In the genomic region with DNA sequence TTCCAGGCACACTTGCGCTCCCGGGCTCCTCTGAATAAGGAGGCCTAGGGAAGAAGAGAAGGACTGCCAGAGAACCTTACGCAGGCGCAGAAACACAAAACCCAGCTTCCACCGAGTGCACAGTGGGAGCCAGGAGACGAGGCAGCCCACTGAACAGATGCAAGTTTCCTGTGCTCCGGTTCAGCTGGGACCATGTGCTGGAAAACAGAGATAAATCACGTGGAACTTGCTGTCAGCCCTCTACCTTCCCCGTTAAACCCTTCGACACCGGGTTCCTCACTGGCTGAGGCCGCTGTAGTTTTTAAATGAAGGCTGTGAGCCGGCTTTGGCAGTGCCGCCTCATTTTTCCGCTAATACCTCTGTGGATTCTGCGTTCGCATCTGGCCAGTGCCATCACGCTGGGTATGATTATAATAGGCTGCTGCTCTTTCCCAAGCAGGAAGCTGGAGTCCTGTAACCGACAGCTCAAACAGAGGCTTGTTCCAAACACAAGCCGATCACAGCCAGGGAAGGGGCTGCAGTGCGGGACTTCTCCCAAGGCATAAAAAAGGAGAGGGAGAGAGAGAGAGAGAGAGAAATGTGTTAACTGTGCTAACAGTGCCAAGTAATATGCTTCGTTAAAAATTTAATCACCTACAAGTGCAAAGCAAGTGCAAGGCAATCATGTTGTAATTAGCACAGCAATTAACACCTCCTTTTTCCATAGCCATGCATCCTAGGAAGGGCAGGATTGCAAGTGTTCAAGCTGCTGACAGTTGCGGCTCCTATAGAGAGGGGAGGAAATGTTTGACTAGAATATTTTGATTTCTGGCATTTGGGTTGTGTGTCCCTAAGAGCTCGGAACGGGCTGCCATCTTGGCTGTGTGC, we compare ENCODE assay signal across 8 mouse cellular contexts.
DNase-seq lines count a peak whose midpoint lies in the region; ATAC-seq and TF ChIP-seq lines count a peak whose summit lies in the region.

No protein-coding gene starts in this region.

- TF ChIP-seq EP300 in heart, postnatal 0 days (IDR thresholded peaks at IDR 0.05; ENCODE audit: low read depth) = no peak

- H3K9me3 ChIP-seq in heart, postnatal 0 days (replicated peaks; ENCODE audit: control insufficient read depth, low read length) = no peaks in the 10 kb centered on the region
- no peaks in the 10 kb centered on the region for H3K9me3 ChIP-seq in midbrain, embryonic 16.5 days (replicated peaks; ENCODE audit: control insufficient read depth, low read length, poor library complexity, severe bottlenecking)

- intact Hi-C loops in gastrocnemius, postnatal 14 days (cut with DNase I; ENCODE audit: low total_unique reads) = no loop called here

- H3K4me3 ChIP-seq in heart, postnatal 0 days (ENCODE audit: low read depth, low read length) = peak overlapping the region; percentile 21
- H3K4me3 ChIP-seq in midbrain, embryonic 16.5 days (ENCODE audit: low read depth, low read length) = peak overlapping the region; percentile 33

- 46% methylated on average over 25 of the region's 25 CpGs for WGBS in heart, postnatal 0 days
- 21% methylated on average over 25 of the region's 25 CpGs for WGBS in midbrain, embryonic 16.5 days

- H3K27me3 ChIP-seq in heart, postnatal 0 days (ENCODE audit: control insufficient read depth, insufficient read depth, low read length) = no peaks in the 10 kb centered on the region
- no peaks in the 10 kb centered on the region for H3K27me3 ChIP-seq in midbrain, embryonic 16.5 days (ENCODE audit: control insufficient read depth, insufficient read depth, low read depth, low read length)

- DNase-seq in gastrocnemius, postnatal 14 days = peak; percentile 4
- no peak for DNase-seq in gastrocnemius, postnatal 25 days
- DNase-seq in embryo, embryonic 11 days = peak; percentile 65
- DNase-seq in heart, postnatal 0 days (ENCODE audit: low spot score) = no peak
- peak; percentile 59 to 62 for DNase-seq in layer of hippocampus, postnatal 10 days (ENCODE audit: low spot score in 2 of 2)
- DNase-seq in thymus, postnatal 4 days = no peak

- no peak overlapping the region for H3K9ac ChIP-seq in heart, postnatal 0 days (replicated peaks; ENCODE audit: low read depth, low read length)
- peak overlapping the region; percentile 47 for H3K9ac ChIP-seq in midbrain, embryonic 16.5 days (ENCODE audit: low read depth, low read length)

- no peaks in the 10 kb centered on the region for H3K36me3 ChIP-seq in heart, postnatal 0 days (replicated peaks; ENCODE audit: control insufficient read depth, insufficient read depth, low read length)
- no peaks in the 10 kb centered on the region for H3K36me3 ChIP-seq in midbrain, embryonic 16.5 days (ENCODE audit: control insufficient read depth, insufficient read depth, low read length)

- H3K27ac ChIP-seq in heart, postnatal 0 days (ENCODE audit: low read depth) = no peak overlapping the region
- H3K27ac ChIP-seq in midbrain, embryonic 16.5 days (ENCODE audit: low read length) = peak overlapping the region; percentile 53

- H3K4me2 ChIP-seq in heart, postnatal 0 days (ENCODE audit: low read depth, low read length) = peak overlapping the region; percentile 46
- H3K4me2 ChIP-seq in midbrain, embryonic 16.5 days (ENCODE audit: low read length) = peak overlapping the region; percentile 52

- ATAC-seq in heart, postnatal 0 days (ENCODE audit: insufficient read depth, low read depth) = no peak; the same call in 1 of the 2 replicates
- ATAC-seq in midbrain, embryonic 16.5 days = peak; percentile 93
- ATAC-seq in erythroblast, adult 5-6 weeks (replicated peaks; ENCODE audit: low FRiP score, poor library complexity, severe bottlenecking) = no peak

- no peaks in the 10 kb centered on the region for H3K4me1 ChIP-seq in heart, postnatal 0 days (ENCODE audit: control insufficient read depth, insufficient read depth)
- H3K4me1 ChIP-seq in midbrain, embryonic 16.5 days (ENCODE audit: control insufficient read depth, insufficient read depth, low read length) = no peaks in the 10 kb centered on the region; the same call in 1 of the 2 replicates

- no peak for TF ChIP-seq CTCF in heart, postnatal 0 days (IDR thresholded peaks at IDR 0.05; ENCODE audit: low read depth)

Comparison
In these comparisons a context has a peak if more than half of its experiments do, and no peak if none do; other contexts are left out.
1. DNase-seq: peak in gastrocnemius, postnatal 14 days (single experiment), embryo, embryonic 11 days (single experiment) and layer of hippocampus, postnatal 10 days (2 of 2); none in gastrocnemius, postnatal 25 days (single experiment), heart, postnatal 0 days (single experiment) and thymus, postnatal 4 days (single experiment).